Mouse (Mus musculus): ENCODE data around the gene Cadm2. TPM values are rescaled to one million over a fixed set of nuclear protein-coding genes. Genes with fewer than 3 reads are reported as not detected.

Gene Cadm2
- polyA plus RNA-seq, 1 experiment from 2014 or later: 5.3 TPM

GRCm38 (mm10) chr16:66651013-66651362 lies 969.7 kb downstream of the Cadm2 start:
- Histone ChIP-seq H3K4me1 (ENCODE audit: control insufficient read depth, insufficient read depth, low read length) (no peaks in the 10 kb centered on the region), H3K27ac (ENCODE audit: low read length) (no peak overlapping the region), H3K27me3 (ENCODE audit: control insufficient read depth, insufficient read depth, low read length) (no peaks in the 10 kb centered on the region), H3K9ac (replicated peaks; ENCODE audit: low read depth, low read length) (no peak overlapping the region), H3K9me3 (ENCODE audit: control insufficient read depth, low read depth, low read length) (no peaks in the 10 kb centered on the region), H3K36me3 (ENCODE audit: control insufficient read depth, insufficient read depth, low read length) (no peaks in the 10 kb centered on the region), H3K4me3 (ENCODE audit: low read depth, low read length) (no peak overlapping the region), H3K4me2 (replicated peaks; ENCODE audit: low read depth, low read length) (no peak overlapping the region)
- no peak for ATAC-seq (ENCODE audit: insufficient number of reproducible peaks, insufficient read depth, low FRiP score, low read depth)
- 82% methylated on average over 1 of the region's 1 CpGs for whole genome bisulfite sequencing

GRCm38 (mm10) chr16:66650348-66651012 lies 970.2 kb downstream of the Cadm2 start:
- no peak for ATAC-seq (ENCODE audit: insufficient number of reproducible peaks, insufficient read depth, low FRiP score, low read depth)
- Histone ChIP-seq H3K9ac (replicated peaks; ENCODE audit: low read depth, low read length) (no peak overlapping the region), H3K36me3 (ENCODE audit: control insufficient read depth, insufficient read depth, low read length) (no peaks in the 10 kb centered on the region), H3K4me1 (ENCODE audit: control insufficient read depth, insufficient read depth, low read length) (no peaks in the 10 kb centered on the region), H3K4me3 (ENCODE audit: low read depth, low read length) (no peak overlapping the region), H3K27me3 (ENCODE audit: control insufficient read depth, insufficient read depth, low read length) (no peaks in the 10 kb centered on the region), H3K27ac (ENCODE audit: low read length) (no peak overlapping the region), H3K4me2 (replicated peaks; ENCODE audit: low read depth, low read length) (no peak overlapping the region), H3K9me3 (ENCODE audit: control insufficient read depth, low read depth, low read length) (no peaks in the 10 kb centered on the region)
- 89% methylated on average over 11 of the region's 11 CpGs for WGBS

GRCm38 (mm10) chr16:66647798-66648197 lies 972.9 kb downstream of the Cadm2 start:
- Histone ChIP-seq H3K27me3 (ENCODE audit: control insufficient read depth, insufficient read depth, low read length) (no peaks in the 10 kb centered on the region), H3K9me3 (ENCODE audit: control insufficient read depth, low read depth, low read length) (no peaks in the 10 kb centered on the region), H3K27ac (ENCODE audit: low read length) (no peak overlapping the region), H3K36me3 (ENCODE audit: control insufficient read depth, insufficient read depth, low read length) (no peaks in the 10 kb centered on the region), H3K9ac (replicated peaks; ENCODE audit: low read depth, low read length) (no peak overlapping the region), H3K4me3 (ENCODE audit: low read depth, low read length) (no peak overlapping the region), H3K4me1 (ENCODE audit: control insufficient read depth, insufficient read depth, low read length) (no peaks in the 10 kb centered on the region), H3K4me2 (replicated peaks; ENCODE audit: low read depth, low read length) (no peak overlapping the region)
- WGBS: 96% methylated on average over 4 of the region's 4 CpGs
- ATAC-seq (ENCODE audit: insufficient number of reproducible peaks, insufficient read depth, low FRiP score, low read depth): no peak

- no peak overlapping the region for H3K9ac ChIP-seq (replicated peaks; ENCODE audit: low read depth, low read length)
- no peak overlapping the region for H3K27ac ChIP-seq (ENCODE audit: low read length)
- no peak for ATAC-seq (ENCODE audit: insufficient number of reproducible peaks, insufficient read depth, low FRiP score, low read depth)
- no peak overlapping the region for H3K4me2 ChIP-seq (replicated peaks; ENCODE audit: low read depth, low read length)
- H3K9me3 ChIP-seq (ENCODE audit: control insufficient read depth, low read depth, low read length): no peaks in the 10 kb centered on the region
- H3K4me1 ChIP-seq (ENCODE audit: control insufficient read depth, insufficient read depth, low read length): no peaks in the 10 kb centered on the region
- WGBS: 49% methylated on average over 4 of the region's 4 CpGs
- no peaks in the 10 kb centered on the region for H3K27me3 ChIP-seq (ENCODE audit: control insufficient read depth, insufficient read depth, low read length)
- no peaks in the 10 kb centered on the region for H3K36me3 ChIP-seq (ENCODE audit: control insufficient read depth, insufficient read depth, low read length)
- no peak overlapping the region for H3K4me3 ChIP-seq (ENCODE audit: low read depth, low read length)
Observed at GRCm38 (mm10) chr16:66643606-66644005, 977.1 kb downstream of the Cadm2 start.

GRCm38 (mm10) chr16:66627527-66627926 lies 993.2 kb downstream of the Cadm2 start:
- H3K36me3 ChIP-seq (ENCODE audit: control insufficient read depth, insufficient read depth, low read length): no peaks in the 10 kb centered on the region

GRCm38 (mm10) chr16:66622423-66622822 lies 998.3 kb downstream of the Cadm2 start:
- Histone ChIP-seq H3K9ac (replicated peaks; ENCODE audit: low read depth, low read length) (no peak overlapping the region), H3K27ac (ENCODE audit: low read length) (no peak overlapping the region), H3K36me3 (ENCODE audit: control insufficient read depth, insufficient read depth, low read length) (no peaks in the 10 kb centered on the region), H3K27me3 (ENCODE audit: control insufficient read depth, insufficient read depth, low read length) (no peaks in the 10 kb centered on the region), H3K9me3 (ENCODE audit: control insufficient read depth, low read depth, low read length) (no peaks in the 10 kb centered on the region), H3K4me2 (replicated peaks; ENCODE audit: low read depth, low read length) (no peak overlapping the region), H3K4me3 (ENCODE audit: low read depth, low read length) (no peak overlapping the region), H3K4me1 (ENCODE audit: control insufficient read depth, insufficient read depth, low read length) (no peaks in the 10 kb centered on the region)
- WGBS: 43% methylated on average over 1 of the region's 1 CpGs
- ATAC-seq (ENCODE audit: insufficient number of reproducible peaks, insufficient read depth, low FRiP score, low read depth): no peak

More at GRCm38 (mm10) chr16:66627527-66627926, 993.2 kb downstream of the Cadm2 start:
- no peaks in the 10 kb centered on the region for H3K27me3 ChIP-seq (ENCODE audit: control insufficient read depth, insufficient read depth, low read length)
- H3K4me3 ChIP-seq (ENCODE audit: low read depth, low read length): no peak overlapping the region
- ATAC-seq (ENCODE audit: insufficient number of reproducible peaks, insufficient read depth, low FRiP score, low read depth): no peak
- no peak overlapping the region for H3K4me2 ChIP-seq (replicated peaks; ENCODE audit: low read depth, low read length)
- no peaks in the 10 kb centered on the region for H3K4me1 ChIP-seq (ENCODE audit: control insufficient read depth, insufficient read depth, low read length)
- no peak overlapping the region for H3K9ac ChIP-seq (replicated peaks; ENCODE audit: low read depth, low read length)
- H3K27ac ChIP-seq (ENCODE audit: low read length): no peak overlapping the region
- no peaks in the 10 kb centered on the region for H3K9me3 ChIP-seq (ENCODE audit: control insufficient read depth, low read depth, low read length)

GRCm38 (mm10) chr16:66612624-66613023 lies 1008.1 kb downstream of the Cadm2 start:
- 81% methylated on average over 5 of the region's 5 CpGs for WGBS
- H3K9ac ChIP-seq (replicated peaks; ENCODE audit: low read depth, low read length): no peak overlapping the region
- H3K4me2 ChIP-seq (replicated peaks; ENCODE audit: low read depth, low read length): no peak overlapping the region
- H3K4me3 ChIP-seq (ENCODE audit: low read depth, low read length): no peak overlapping the region
- H3K4me1 ChIP-seq (ENCODE audit: control insufficient read depth, insufficient read depth, low read length): no peaks in the 10 kb centered on the region
- no peak overlapping the region for H3K27ac ChIP-seq (ENCODE audit: low read length)
- ATAC-seq (ENCODE audit: insufficient number of reproducible peaks, insufficient read depth, low FRiP score, low read depth): no peak
- no peaks in the 10 kb centered on the region for H3K9me3 ChIP-seq (ENCODE audit: control insufficient read depth, low read depth, low read length)
- H3K36me3 ChIP-seq (ENCODE audit: control insufficient read depth, insufficient read depth, low read length): no peaks in the 10 kb centered on the region
- H3K27me3 ChIP-seq (ENCODE audit: control insufficient read depth, insufficient read depth, low read length): no peaks in the 10 kb centered on the region
